Mouse (Mus musculus) thymus, adult 2 months (tissue): ENCODE data around the gene Lrrk1. TPM values are rescaled to one million over a fixed set of nuclear protein-coding genes. Genes with fewer than 3 reads are reported as not detected.

ENCODE experiments used
- DNase-seq: peaks from one replicate; pipeline ENCODE4 v3.0.0; 2021
- H3K27ac ChIP-seq: fragments of 200-500 bp; 2 replicates; pipeline ENCODE4 v1.5.1; 2012; ENCODE audit warnings: low read length, control low read depth; ENCODE audit not compliant: control insufficient read depth, insufficient read depth
- H3K27me3 ChIP-seq: fragments of 200-500 bp; 2 replicates; pipeline ENCODE4 v1.6.1; 2012; ENCODE audit warnings: mild to moderate bottlenecking, low read length, moderate library complexity, mixed read lengths; ENCODE audit not compliant: control insufficient read depth, insufficient read depth
- H3K36me3 ChIP-seq: fragments of 200-500 bp; 2 replicates; pipeline ENCODE4 v1.6.1; 2012; ENCODE audit warnings: mild to moderate bottlenecking, low read length, moderate library complexity; ENCODE audit not compliant: control insufficient read depth, insufficient read depth
- H3K4me1 ChIP-seq: fragments of 200-500 bp; replicated peaks from 2 replicates; pipeline ENCODE4 v1.6.1; 2012; ENCODE audit warnings: low read length; ENCODE audit not compliant: control insufficient read depth, insufficient read depth
- H3K4me3 ChIP-seq: fragments of 200-500 bp; 2 replicates; pipeline ENCODE4 v1.5.1; 2012; ENCODE audit warnings: mild to moderate bottlenecking, low read length, control low read depth, moderate library complexity; ENCODE audit not compliant: control insufficient read depth, insufficient read depth
- CTCF ChIP-seq: fragments of 200-500 bp; IDR thresholded peaks from 2 replicates; pipeline ENCODE4 v1.5.1; 2012; ENCODE audit warnings: mild to moderate bottlenecking, control low read depth, low read length, moderate library complexity, borderline replicate concordance; ENCODE audit not compliant: control insufficient read depth, poor library complexity, insufficient read depth; ENCODE audit errors: extremely low read depth
- POLR2A ChIP-seq: fragments of 200-500 bp; IDR thresholded peaks from 2 replicates; pipeline ENCODE4 v1.6.1; 2012; ENCODE audit warnings: mild to moderate bottlenecking, low read length, control low read depth, moderate library complexity; ENCODE audit not compliant: control insufficient read depth, poor library complexity, insufficient read depth; ENCODE audit errors: extremely low read depth
- WGBS: fragments of 180-500 bp; shearing (Covaris S2); methylation state at CpG from one replicate; pipeline ENCODE4 v1.1.7; 2018; 5-methylcytosine and 5-hydroxymethylcytosine counted together
- polyA plus RNA-seq: library from polyadenylated mRNA; depleted of rRNA; stranded (reverse); fragments of >200 nt; gene quantifications from 2 replicates; pipeline ENCODE4 v1.2.3, GENCODE M21; 2012

Lrrk1 gene
- polyA plus RNA-seq, 1 experiment: 29.9 TPM

GRCm38 (mm10) chr7:66318147-66318546, 70.0 kb downstream of the Lrrk1 start:
- 96% methylated on average over 6 of the region's 6 CpGs for WGBS
- Histone ChIP-seq H3K27me3 (no peaks in the 10 kb centered on the region), H3K27ac (no peak overlapping the region), H3K4me3 (no peak overlapping the region), H3K4me1 (no peaks in the 10 kb centered on the region), H3K36me3 (no peaks in the 10 kb centered on the region)
- no peak for DNase-seq
- TF ChIP-seq POLR2A (no peak), CTCF (no peak)

DNA sequence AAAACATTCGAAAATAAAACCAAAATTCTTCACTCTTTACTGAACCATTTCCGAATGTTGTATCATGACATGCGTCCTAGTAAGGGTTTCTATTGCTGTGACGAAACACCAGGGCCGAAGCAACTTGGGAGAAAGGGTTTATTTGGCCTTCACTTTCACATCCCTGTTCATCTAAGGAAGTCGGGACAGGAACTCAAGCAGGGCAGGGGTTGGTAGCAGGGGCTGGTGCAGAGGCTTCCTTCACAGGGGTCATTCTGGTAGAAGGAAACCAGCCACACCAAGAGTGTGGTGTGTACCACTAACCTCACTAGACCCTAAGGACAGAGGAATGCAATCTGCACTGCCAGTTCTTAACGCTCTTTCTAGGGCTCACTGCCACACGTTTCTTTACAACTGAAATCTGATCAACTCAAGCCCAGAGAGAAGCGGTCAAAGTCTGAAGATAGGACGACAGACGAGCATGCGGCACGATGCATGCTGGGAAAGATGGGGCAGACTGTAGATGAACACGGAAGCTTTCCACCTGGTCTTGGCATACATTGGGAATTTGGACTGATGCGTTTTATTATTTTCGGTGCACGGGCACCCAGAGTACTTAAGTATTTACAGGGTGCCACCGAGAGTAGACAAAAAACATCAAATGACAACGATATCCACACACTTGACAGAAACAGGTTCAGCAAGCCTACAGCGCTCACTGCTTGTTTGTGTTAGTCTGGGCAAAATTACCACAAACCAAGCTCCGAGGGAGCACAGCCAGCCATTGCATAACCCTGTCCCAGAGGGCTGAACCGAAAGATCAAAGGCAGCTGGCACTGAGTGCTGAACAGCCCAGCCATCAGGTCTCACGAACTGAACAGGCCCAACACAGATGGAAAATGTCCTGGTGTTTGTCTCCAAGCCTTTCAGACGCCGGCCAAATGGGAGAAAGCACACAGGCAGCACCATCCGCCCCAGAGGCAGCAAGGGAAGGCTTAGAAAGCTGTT, 77.2 kb downstream of the Lrrk1 start:
- 82% methylated on average over 26 of the region's 26 CpGs for WGBS
- H3K27ac ChIP-seq: no peak overlapping the region
- TF ChIP-seq POLR2A (no peak), CTCF (no peak)
- H3K4me1 ChIP-seq: no peaks in the 10 kb centered on the region
- H3K36me3 ChIP-seq: no peaks in the 10 kb centered on the region
- H3K27me3 ChIP-seq: no peaks in the 10 kb centered on the region
- H3K4me3 ChIP-seq: no peak overlapping the region
- no peak for DNase-seq

- DNase-seq: peak; percentile 17
- Histone ChIP-seq H3K4me1 (no peaks in the 10 kb centered on the region), H3K4me3 (no peak overlapping the region), H3K27ac (no peak overlapping the region), H3K27me3 (no peaks in the 10 kb centered on the region), H3K36me3 (no peaks in the 10 kb centered on the region)
- TF ChIP-seq POLR2A (no peak), CTCF (no peak)
- WGBS: 59% methylated on average over 7 of the region's 7 CpGs
These were observed 78.0 kb downstream of the Lrrk1 start for GRCm38 (mm10) chr7:66309950-66310669.

DNA sequence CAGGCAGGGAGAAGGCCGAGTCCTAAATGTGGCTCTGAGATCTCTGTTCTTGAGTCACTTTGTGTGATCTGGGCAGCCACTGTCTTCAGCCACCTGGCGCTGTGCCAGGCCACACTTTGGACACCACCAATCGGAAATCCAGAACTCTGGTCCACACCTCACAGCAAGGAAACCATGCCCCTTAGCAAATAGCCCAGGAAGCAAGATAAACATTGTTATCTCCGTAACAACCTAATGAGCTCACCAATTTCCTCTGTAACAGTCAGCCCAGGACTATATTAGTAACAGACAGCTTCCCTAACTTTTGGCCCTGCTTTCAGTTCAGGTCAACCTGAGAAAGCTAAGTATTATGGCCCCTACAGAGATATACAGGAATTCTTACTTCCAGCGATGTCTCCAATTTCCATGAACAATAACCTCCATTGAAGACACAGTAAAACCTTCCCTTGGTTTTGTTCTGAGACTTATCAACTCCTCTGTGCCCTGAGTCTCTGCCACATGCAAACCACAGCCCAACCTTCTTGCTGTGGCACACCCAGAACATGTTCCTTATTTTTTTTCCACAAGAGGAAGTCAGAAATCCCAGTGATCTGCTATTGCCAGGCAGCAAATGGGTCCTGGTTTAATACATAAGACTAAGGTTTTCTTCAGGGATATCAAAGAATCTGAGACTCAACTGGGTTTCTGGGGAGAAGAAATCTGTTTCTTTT, 78.8 kb downstream of the Lrrk1 start:
- TF ChIP-seq POLR2A: no peak
- TF ChIP-seq CTCF: no peak
- H3K27me3 ChIP-seq: no peaks in the 10 kb centered on the region
- no peak overlapping the region for H3K27ac ChIP-seq
- WGBS: 88% methylated on average over 5 of the region's 5 CpGs
- DNase-seq: no peak
- H3K4me3 ChIP-seq: no peak overlapping the region
- no peaks in the 10 kb centered on the region for H3K36me3 ChIP-seq
- no peaks in the 10 kb centered on the region for H3K4me1 ChIP-seq

DNA sequence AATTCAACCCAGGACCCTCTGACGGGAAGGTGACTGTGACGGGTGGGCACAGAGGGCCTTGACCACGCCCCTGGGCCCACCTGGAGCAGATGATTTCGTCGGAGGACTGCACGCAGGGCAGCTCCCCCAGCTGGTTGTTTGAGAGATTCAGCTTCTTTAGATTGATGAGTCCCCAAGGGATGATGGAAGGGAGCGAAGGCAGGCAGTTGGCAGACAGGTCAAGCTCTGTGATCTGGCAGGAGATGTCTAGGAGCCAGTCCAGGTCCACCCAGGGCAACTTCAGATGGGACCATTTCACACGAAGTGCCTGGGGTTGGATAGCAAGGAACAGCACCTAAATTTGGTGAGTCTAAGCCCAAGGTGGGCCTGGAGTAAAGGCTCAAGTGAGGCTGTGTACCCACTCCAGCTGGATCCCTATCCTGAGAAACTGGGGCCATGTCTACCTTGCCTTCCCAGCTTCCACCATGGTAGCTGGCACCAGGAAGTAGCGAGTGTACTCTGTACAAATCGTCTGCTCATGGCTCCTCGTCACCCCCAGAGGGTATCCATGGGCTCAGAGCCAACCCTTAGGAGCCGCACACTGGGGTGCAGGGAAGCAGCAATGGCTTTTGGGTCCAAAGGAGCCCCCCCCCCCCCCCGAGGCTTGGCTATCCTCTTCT, 79.4 kb downstream of the Lrrk1 start:
- no peak for TF ChIP-seq POLR2A
- no peak for TF ChIP-seq CTCF
- Histone ChIP-seq H3K36me3 (no peaks in the 10 kb centered on the region), H3K4me1 (no peaks in the 10 kb centered on the region), H3K4me3 (no peak overlapping the region), H3K27ac (no peak overlapping the region), H3K27me3 (no peaks in the 10 kb centered on the region)
- WGBS: 93% methylated on average over 13 of the region's 13 CpGs
- no peak for DNase-seq

DNA sequence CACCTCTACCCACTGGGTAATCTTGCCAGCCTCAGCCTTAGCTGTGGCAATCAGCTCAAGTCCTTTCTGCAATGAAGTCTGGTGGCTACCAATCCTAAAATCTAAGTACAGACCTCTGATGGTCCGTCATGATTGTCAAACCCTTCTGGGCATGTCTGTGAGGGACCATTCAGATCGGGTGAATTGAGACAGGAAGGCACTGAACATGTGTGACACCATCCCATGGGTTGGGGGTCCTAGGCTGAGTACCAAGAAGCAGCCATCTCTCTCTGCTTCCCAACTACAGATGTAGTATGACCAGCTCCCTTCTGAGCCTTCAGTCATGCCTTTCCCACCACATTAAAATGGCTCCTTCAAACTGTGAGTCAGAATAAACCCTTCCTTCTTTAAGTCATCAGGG, 80.4 kb downstream of the Lrrk1 start:
- no peak overlapping the region for H3K27ac ChIP-seq
- H3K27me3 ChIP-seq: no peaks in the 10 kb centered on the region
- no peak overlapping the region for H3K4me3 ChIP-seq
- H3K36me3 ChIP-seq: no peaks in the 10 kb centered on the region
- DNase-seq: no peak
- TF ChIP-seq POLR2A (no peak), CTCF (no peak)
- no peaks in the 10 kb centered on the region for H3K4me1 ChIP-seq
- WGBS: 90% methylated on average over 2 of the region's 2 CpGs
